Mouse (Mus musculus) skeletal muscle tissue, adult 2 months (tissue): ENCODE measurements around the gene Nfic.

ENCODE experiments used
- DNase-seq: peaks from one replicate; pipeline ENCODE4 v3.0.0-alpha.2; 2012; ENCODE audit warnings: low read depth, low spot score

The Nfic gene

GRCm38 (mm10) chr10:81385603-81386306, 69.7 kb downstream of the Nfic start:
- no peak for DNase-seq

- no peak for DNase-seq
Measured at GRCm38 (mm10) chr10:81384605-81384982, 70.8 kb downstream of the Nfic start.

GRCm38 (mm10) chr10:81383802-81384604, 71.4 kb downstream of the Nfic start, which contains the start of the genes Dohh and Gm48551:
Dohh (plus strand) TSS chr10:81384428.
Gm48551 (plus strand) TSS chr10:81384466.
- peak; percentile 99 for DNase-seq

GRCm38 (mm10) chr10:81382039-81382438, 73.4 kb downstream of the Nfic start:
- DNase-seq = peak; percentile 65

- no peak for DNase-seq
Measured at GRCm38 (mm10) chr10:81379809-81380378, 75.5 kb downstream of the Nfic start.

GRCm38 (mm10) chr10:81379183-81379553, 76.3 kb downstream of the Nfic start:
- DNase-seq = no peak

GRCm38 (mm10) chr10:81378553-81379182, 76.8 kb downstream of the Nfic start:
- DNase-seq = peak; percentile 100

- DNase-seq = no peak
Measured at GRCm38 (mm10) chr10:81377793-81378552, 77.5 kb downstream of the Nfic start, which contains the start of gene Fzr1. Fzr1 (minus strand) TSS chr10:81378516.

GRCm38 (mm10) chr10:81377362-81377664, 78.1 kb downstream of the Nfic start:
- DNase-seq = no peak

GRCm38 (mm10) chr10:81376561-81377361, 78.7 kb downstream of the Nfic start:
- DNase-seq = no peak

- DNase-seq = no peak
Measured at GRCm38 (mm10) chr10:81375322-81375721, 80.1 kb downstream of the Nfic start.

GRCm38 (mm10) chr10:81367207-81367495, 88.3 kb downstream of the Nfic start:
- DNase-seq = no peak

- DNase-seq = no peak
Measured at GRCm38 (mm10) chr10:81366477-81367206, 88.8 kb downstream of the Nfic start.

GRCm38 (mm10) chr10:81365672-81366476, 89.6 kb downstream of the Nfic start, which contains the start of gene 4930404N11Rik:
4930404N11Rik (minus strand) TSS chr10:81365816.
- no peak for DNase-seq

- DNase-seq = no peak
Measured at GRCm38 (mm10) chr10:81365073-81365472, 90.4 kb downstream of the Nfic start.

- no peak for DNase-seq
Measured at GRCm38 (mm10) chr10:81364666-81365065, 90.8 kb downstream of the Nfic start.

- no peak for DNase-seq
Measured at GRCm38 (mm10) chr10:81363436-81364346, 91.7 kb downstream of the Nfic start.

GRCm38 (mm10) chr10:81362336-81362949, 93.0 kb downstream of the Nfic start:
- DNase-seq = no peak
